Mouse (Mus musculus): ENCODE measurements at regions not wholly inside any gene's neighbourhood (a gene's known extent, or its start where the extent isn't known, plus 50 kb on each side); places are given as distances from the start of the nearest gene placed in this dataset.

- TF ChIP-seq CTCF (IDR thresholded peaks at IDR 0.05; ENCODE audit: borderline replicate concordance, extremely low read depth, insufficient read depth, insufficient read length) (no peak), POLR2A (IDR thresholded peaks at IDR 0.05; ENCODE audit: borderline replicate concordance, extremely low read depth, insufficient read depth, insufficient read length, poor library complexity, severe bottlenecking) (no peak)
Measured at GRCm38 (mm10) chr17:63676791-63677190, 177.0 kb upstream of the Fbxl17 start.

All from brain, embryonic 14.5 days (tissue).